Mouse (Mus musculus): ENCODE measurements at regions not wholly inside any gene's neighbourhood (a gene's known extent, or its start where the extent isn't known, plus 50 kb on each side); places are given as distances from the start of the nearest gene placed in this dataset.
A peak's percentile ranks its signal among the peaks of the same experiment; 100 is the strongest.

GRCm38 (mm10) chr1:18974860-18975439 is 127.9 kb upstream of the Tfap2d start:
- Histone ChIP-seq H3K79me2 (ENCODE audit: control insufficient read depth, insufficient read depth, low read length) (no peaks in the 10 kb centered on the region), H3K4me3 (ENCODE audit: insufficient read depth, low read depth, low read length) (no peak overlapping the region), H3K36me3 (ENCODE audit: control insufficient read depth, insufficient read depth, low read length) (no peaks in the 10 kb centered on the region), H3K27ac (replicated peaks; ENCODE audit: insufficient read depth, low read depth, low read length) (no peak overlapping the region), H3K9ac (ENCODE audit: low read depth, low read length) (no peak overlapping the region), H3K4me1 (ENCODE audit: control insufficient read depth, insufficient read depth, low read length) (peaks cover 4% of the 10 kb centered on the region), H3K27me3 (ENCODE audit: control insufficient read depth, insufficient read depth, low read length) (no peaks in the 10 kb centered on the region)
- TF ChIP-seq CTCF (IDR thresholded peaks at IDR 0.05; ENCODE audit: low read depth, low read length) (no peak), POLR2A (IDR thresholded peaks at IDR 0.05; ENCODE audit: extremely low read depth, insufficient read depth, low read length) (no peak)
- 85% methylated on average over 2 of the region's 2 CpGs for WGBS
- no peak for DNase-seq (ENCODE audit: extremely low read depth, low read depth, low spot score)

DNA sequence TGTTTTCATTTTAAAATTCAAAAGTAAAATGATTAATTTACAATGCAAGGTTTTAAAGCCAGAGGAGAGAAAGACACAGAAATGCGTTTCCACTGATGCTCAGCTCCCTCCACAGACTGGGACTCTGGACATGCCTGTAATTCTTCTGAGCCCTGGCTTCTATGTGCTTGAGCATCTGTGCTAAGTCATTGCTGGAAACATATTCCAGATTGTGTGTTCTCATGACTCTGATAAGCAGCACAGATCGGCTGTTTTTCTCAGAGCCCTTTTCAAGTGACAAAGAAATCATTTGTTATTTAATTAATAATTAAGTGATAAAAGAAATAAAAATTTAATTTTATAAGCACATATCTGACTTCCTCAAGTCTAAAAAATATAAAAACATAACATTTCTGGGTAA is 127.3 kb upstream of the Tfap2d start:
- Histone ChIP-seq H3K36me3 (ENCODE audit: control insufficient read depth, insufficient read depth, low read length) (no peaks in the 10 kb centered on the region), H3K9ac (ENCODE audit: low read depth, low read length) (no peak overlapping the region), H3K4me1 (ENCODE audit: control insufficient read depth, insufficient read depth, low read length) (no peaks in the 10 kb centered on the region), H3K27me3 (ENCODE audit: control insufficient read depth, insufficient read depth, low read length) (no peaks in the 10 kb centered on the region), H3K79me2 (ENCODE audit: control insufficient read depth, insufficient read depth, low read length) (no peaks in the 10 kb centered on the region), H3K27ac (replicated peaks; ENCODE audit: insufficient read depth, low read depth, low read length) (no peak overlapping the region), H3K4me3 (ENCODE audit: insufficient read depth, low read depth, low read length) (no peak overlapping the region)
- TF ChIP-seq POLR2A (IDR thresholded peaks at IDR 0.05; ENCODE audit: extremely low read depth, insufficient read depth, low read length) (no peak), CTCF (IDR thresholded peaks at IDR 0.05; ENCODE audit: low read depth, low read length) (no peak)
- WGBS = 73% methylated on average over 2 of the region's 2 CpGs
- no peak for DNase-seq (ENCODE audit: extremely low read depth, low read depth, low spot score)

DNA sequence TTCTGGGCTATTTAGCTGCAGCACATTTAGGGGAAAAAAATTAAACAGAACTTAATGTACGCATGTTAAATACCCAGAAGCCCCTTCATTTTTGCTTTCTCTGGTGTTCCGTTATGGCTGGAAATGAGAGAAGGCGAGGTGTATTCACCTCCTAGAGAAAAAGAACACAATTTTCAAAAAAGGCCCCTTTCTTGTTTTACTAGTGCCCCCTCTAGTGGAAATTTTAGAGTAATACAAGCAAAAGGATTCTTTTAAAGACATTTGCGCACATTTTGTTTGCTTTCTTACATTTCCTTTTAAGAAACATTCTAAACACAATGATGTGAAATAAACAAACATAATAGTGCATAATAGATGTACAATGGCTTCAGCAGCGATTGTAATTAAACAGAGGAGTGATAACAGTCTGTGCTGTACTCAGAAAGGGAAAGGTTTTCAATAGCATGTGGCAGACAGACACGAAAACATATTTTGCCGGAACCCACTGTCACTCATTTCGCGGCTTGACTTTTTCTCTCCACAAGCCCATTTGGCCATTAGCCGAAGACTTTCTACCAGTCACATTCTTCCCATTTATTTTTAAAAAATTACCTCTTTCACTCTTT is 126.0 kb upstream of the Tfap2d start:
- no peaks in the 10 kb centered on the region for H3K4me1 ChIP-seq (ENCODE audit: control insufficient read depth, insufficient read depth, low read length)
- no peak overlapping the region for H3K27ac ChIP-seq (replicated peaks; ENCODE audit: insufficient read depth, low read depth, low read length)
- no peak overlapping the region for H3K4me3 ChIP-seq (ENCODE audit: insufficient read depth, low read depth, low read length)
- H3K79me2 ChIP-seq (ENCODE audit: control insufficient read depth, insufficient read depth, low read length) = no peaks in the 10 kb centered on the region
- no peaks in the 10 kb centered on the region for H3K27me3 ChIP-seq (ENCODE audit: control insufficient read depth, insufficient read depth, low read length)
- H3K36me3 ChIP-seq (ENCODE audit: control insufficient read depth, insufficient read depth, low read length) = no peaks in the 10 kb centered on the region
- 41% methylated on average over 10 of the region's 10 CpGs for WGBS
- no peak overlapping the region for H3K9ac ChIP-seq (ENCODE audit: low read depth, low read length)
- peak; percentile 16 for DNase-seq (ENCODE audit: extremely low read depth, low read depth, low spot score)
- TF ChIP-seq POLR2A (IDR thresholded peaks at IDR 0.05; ENCODE audit: extremely low read depth, insufficient read depth, low read length) (no peak), CTCF (IDR thresholded peaks at IDR 0.05; ENCODE audit: low read depth, low read length) (peak; percentile 32; the same call in 1 of the 2 replicates)

DNA sequence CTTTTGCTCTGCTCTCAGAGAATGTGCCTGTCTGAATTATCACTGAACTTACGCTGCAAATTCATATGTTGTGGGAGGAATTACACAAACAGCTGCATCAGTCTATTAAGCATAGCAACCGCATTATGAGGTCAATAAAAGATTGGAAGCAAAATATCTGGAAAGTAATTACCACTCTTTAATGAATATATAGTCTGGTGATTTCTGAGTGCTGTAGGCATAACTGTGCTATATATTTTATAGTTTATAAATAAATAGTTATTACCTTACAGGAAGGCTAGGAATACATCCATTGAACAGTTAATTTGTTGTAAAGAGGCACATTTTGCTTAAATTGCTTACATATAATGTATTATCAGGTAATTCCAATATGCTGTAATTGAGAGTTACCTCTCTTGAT is 123.7 kb upstream of the Tfap2d start:
- Histone ChIP-seq H3K4me1 (ENCODE audit: control insufficient read depth, insufficient read depth, low read length) (no peaks in the 10 kb centered on the region), H3K79me2 (ENCODE audit: control insufficient read depth, insufficient read depth, low read length) (no peaks in the 10 kb centered on the region), H3K27ac (replicated peaks; ENCODE audit: insufficient read depth, low read depth, low read length) (no peak overlapping the region), H3K9ac (ENCODE audit: low read depth, low read length) (no peak overlapping the region), H3K4me3 (ENCODE audit: insufficient read depth, low read depth, low read length) (no peak overlapping the region), H3K27me3 (ENCODE audit: control insufficient read depth, insufficient read depth, low read length) (no peaks in the 10 kb centered on the region), H3K36me3 (ENCODE audit: control insufficient read depth, insufficient read depth, low read length) (no peaks in the 10 kb centered on the region)
- whole genome bisulfite sequencing = 75% methylated on average over 2 of the region's 2 CpGs
- no peak for DNase-seq (ENCODE audit: extremely low read depth, low read depth, low spot score)
- no peak for TF ChIP-seq CTCF (IDR thresholded peaks at IDR 0.05; ENCODE audit: low read depth, low read length)
- no peak for TF ChIP-seq POLR2A (IDR thresholded peaks at IDR 0.05; ENCODE audit: extremely low read depth, insufficient read depth, low read length)

DNA sequence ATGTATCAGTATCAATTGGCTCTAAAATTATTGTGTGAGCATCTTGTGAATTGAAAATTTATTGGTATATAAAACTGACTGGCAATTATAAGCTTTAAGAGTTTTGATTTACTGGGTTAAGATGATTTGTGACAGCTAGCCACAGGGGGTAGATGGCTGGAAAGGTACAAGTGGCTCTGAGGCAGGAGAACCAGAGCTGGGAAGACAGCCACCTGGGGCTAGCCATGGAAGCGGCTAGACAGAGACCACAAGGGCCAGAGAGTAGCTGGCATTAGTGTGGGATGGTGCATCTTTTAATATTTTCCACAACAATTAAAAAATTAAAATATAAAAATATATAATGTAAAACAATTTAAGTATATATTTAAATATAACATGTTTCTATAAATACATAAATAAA is 86.0 kb upstream of the Tfap2d start:
- Histone ChIP-seq H3K27me3 (ENCODE audit: control insufficient read depth, insufficient read depth, low read length) (peaks cover 2% of the 10 kb centered on the region; the same call in 1 of the 2 replicates), H3K9ac (ENCODE audit: low read depth, low read length) (no peak overlapping the region), H3K79me2 (ENCODE audit: control insufficient read depth, insufficient read depth, low read length) (no peaks in the 10 kb centered on the region), H3K27ac (replicated peaks; ENCODE audit: insufficient read depth, low read depth, low read length) (no peak overlapping the region), H3K4me1 (ENCODE audit: control insufficient read depth, insufficient read depth, low read length) (no peaks in the 10 kb centered on the region), H3K4me3 (ENCODE audit: insufficient read depth, low read depth, low read length) (no peak overlapping the region), H3K36me3 (ENCODE audit: control insufficient read depth, insufficient read depth, low read length) (no peaks in the 10 kb centered on the region)
- 78% methylated on average over 1 of the region's 1 CpGs for WGBS
- TF ChIP-seq CTCF (IDR thresholded peaks at IDR 0.05; ENCODE audit: low read depth, low read length) = no peak
- no peak for TF ChIP-seq POLR2A (IDR thresholded peaks at IDR 0.05; ENCODE audit: extremely low read depth, insufficient read depth, low read length)
- no peak for DNase-seq (ENCODE audit: extremely low read depth, low read depth, low spot score)
